Mouse (Mus musculus) testis, adult 2 months (tissue): ENCODE data around the gene Armc8.

Experiments used
- CTCF ChIP-seq: fragments of 200-500 bp; IDR thresholded peaks from 2 replicates; pipeline ENCODE4 v1.5.1; 2012; ENCODE audit warnings: low read depth, mild to moderate bottlenecking, inconsistent platforms, low read length, moderate library complexity; ENCODE audit not compliant: control insufficient read depth, insufficient read depth, insufficient replicate concordance
- POLR2A ChIP-seq: fragments of 200-500 bp; IDR thresholded peaks from 2 replicates; pipeline ENCODE4 v1.6.1; 2012; ENCODE audit warnings: low read depth, mild to moderate bottlenecking, inconsistent platforms, low read length, moderate library complexity; ENCODE audit not compliant: control insufficient read depth

- TF ChIP-seq CTCF (no peak), POLR2A (no peak)
Observed at GRCm38 (mm10) chr9:99557580-99558300, 11.0 kb downstream of the Armc8 start.
